Mouse (Mus musculus) embryonic fibroblast, embryonic 13.5 days (primary cell): ENCODE data around the gene Aldh2.

ENCODE experiments used
- CTCF ChIP-seq: IDR thresholded peaks from 2 replicates; pipeline ENCODE4 v1.5.1; 2011; ENCODE audit warnings: mild to moderate bottlenecking, control low read depth, low read length, moderate library complexity, borderline replicate concordance; ENCODE audit not compliant: insufficient read depth
- POLR2A ChIP-seq: IDR thresholded peaks from 2 replicates; pipeline ENCODE4 v1.6.1; 2011; ENCODE audit warnings: low read depth, mild to moderate bottlenecking, control low read depth, low read length, moderate library complexity

GRCm38 (mm10) chr5:121534521-121534920, 59.1 kb downstream of the Aldh2 start:
- TF ChIP-seq CTCF: no peak
- no peak for TF ChIP-seq POLR2A
